Mouse (Mus musculus) kidney, postnatal 14 days (tissue): ENCODE data around the gene BC048562.

Source experiments
- DNase-seq: peaks from one replicate; pipeline ENCODE4 v3.0.0; 2022; ENCODE audit warnings: mixed read lengths

The BC048562 gene

DNA sequence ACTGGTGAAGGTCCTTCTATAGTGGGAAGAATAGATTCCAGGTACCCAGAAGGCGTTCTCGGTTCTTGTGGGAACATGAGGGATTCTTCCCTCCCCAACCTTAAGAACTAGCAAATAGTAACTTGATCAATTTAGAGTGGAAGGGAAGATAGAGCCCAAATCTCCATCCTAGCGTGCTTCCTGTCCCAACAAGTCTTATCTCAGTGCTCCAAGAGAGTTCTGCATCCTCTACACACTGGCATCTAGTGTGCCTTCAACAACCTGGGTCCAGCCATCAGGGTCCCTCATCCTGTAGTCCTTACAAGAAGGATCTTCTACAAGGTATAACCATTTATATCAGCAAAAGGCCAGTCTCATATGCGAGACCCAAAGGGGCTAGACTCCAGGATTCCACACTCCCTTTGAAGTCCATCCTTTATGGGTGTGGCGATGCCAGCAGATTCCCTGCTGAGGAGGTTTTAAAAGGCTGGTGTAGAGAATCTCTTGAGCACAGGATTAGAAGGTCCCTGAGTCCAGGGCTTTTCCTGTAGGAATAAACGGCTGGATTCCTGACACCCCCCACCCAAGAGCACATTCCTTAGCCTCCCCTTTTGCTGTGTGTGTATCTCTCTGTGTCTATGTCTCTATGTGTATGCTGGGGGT, 15.4 kb downstream of the BC048562 start:
- no peak for DNase-seq

DNA sequence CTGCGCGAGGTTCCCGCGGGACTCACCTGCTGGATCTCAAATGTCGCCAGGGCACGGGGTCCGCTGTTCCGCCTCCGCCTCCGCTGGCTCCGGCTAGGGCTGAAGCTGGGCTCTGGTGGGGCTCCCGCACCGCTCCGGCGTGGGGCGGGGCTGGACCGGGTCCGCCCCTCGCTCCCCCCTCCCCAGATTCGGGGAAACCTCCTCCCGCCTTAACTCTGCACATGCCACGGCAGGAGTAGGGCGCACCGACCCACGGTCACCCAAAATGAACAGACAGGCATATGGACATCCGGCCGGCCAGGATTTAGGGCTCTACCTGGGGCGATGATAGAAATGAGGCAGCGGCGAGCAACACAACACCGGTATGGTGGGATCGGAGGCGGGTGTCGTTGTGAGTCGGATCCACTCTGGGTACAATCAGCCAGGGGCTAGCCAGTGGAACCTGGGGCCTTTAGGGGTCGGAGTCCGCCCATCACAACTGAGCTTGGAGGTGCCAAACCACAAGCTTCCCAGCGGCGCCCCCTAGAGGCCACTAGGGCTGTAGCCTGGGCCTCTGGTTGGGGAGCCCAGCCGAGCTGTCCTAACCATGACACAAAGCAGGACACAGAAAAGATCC, 16.1 kb downstream of the BC048562 start:
- DNase-seq, result peak; percentile 90

DNA sequence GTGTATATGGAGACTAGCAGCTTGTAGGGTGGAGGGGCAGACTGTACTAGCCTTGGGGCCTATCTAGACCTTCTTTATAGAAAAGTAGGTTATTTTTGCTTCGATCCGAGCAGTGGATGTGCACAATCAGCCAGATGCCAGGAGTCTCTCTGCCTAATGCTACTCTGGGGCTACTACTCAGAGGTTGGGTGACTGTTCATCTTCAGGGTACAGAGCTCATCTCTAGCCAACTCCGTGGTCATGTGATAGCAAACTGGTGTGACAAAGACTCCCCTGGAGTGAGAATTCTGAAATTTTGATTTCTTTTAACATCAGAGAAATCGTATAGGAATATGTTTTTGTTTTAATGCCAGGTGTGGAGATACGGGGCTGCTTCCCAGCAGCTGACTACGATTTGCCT, 16.6 kb downstream of the BC048562 start:
- no peak for DNase-seq

DNA sequence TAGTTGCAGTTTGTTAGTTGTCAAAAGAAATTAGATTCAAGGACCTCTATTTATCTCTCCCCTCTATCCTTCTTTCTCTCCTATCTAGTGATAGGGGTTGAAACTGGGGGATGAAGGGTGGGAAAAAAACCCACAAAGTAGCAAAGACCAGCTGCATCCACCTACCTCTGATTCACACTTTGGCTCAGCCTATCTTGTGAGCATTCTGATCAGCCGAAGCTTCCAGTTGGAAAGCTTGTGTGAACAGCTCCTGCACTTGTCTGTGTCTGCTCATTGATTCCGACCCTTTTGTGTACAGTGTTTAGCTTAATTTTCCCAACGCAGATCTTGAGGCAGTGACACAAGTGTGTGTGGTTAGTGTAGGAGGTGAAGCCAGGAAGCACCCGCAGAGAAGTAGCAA, 17.2 kb downstream of the BC048562 start:
- no peak for DNase-seq

DNA sequence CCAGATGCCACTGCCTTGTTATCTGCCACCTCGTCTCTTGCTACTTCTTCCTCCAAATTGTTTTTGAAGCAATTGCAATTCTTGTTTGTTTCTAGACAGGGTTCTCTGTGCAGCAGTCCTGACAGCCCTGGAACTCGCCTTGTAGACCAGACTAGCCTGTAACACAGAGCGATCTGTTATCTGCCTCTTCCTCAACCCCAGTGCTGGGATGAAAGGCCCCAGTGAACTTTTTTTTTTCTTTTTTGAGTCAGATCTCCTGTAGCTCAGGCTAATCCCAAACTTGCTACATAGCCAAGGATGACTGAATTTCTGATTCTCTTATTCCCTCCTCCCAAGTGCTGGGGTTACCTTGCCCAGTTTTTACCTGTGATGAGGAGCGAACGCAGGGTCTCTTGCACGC, 18.1 kb downstream of the BC048562 start:
- no peak for DNase-seq

DNA sequence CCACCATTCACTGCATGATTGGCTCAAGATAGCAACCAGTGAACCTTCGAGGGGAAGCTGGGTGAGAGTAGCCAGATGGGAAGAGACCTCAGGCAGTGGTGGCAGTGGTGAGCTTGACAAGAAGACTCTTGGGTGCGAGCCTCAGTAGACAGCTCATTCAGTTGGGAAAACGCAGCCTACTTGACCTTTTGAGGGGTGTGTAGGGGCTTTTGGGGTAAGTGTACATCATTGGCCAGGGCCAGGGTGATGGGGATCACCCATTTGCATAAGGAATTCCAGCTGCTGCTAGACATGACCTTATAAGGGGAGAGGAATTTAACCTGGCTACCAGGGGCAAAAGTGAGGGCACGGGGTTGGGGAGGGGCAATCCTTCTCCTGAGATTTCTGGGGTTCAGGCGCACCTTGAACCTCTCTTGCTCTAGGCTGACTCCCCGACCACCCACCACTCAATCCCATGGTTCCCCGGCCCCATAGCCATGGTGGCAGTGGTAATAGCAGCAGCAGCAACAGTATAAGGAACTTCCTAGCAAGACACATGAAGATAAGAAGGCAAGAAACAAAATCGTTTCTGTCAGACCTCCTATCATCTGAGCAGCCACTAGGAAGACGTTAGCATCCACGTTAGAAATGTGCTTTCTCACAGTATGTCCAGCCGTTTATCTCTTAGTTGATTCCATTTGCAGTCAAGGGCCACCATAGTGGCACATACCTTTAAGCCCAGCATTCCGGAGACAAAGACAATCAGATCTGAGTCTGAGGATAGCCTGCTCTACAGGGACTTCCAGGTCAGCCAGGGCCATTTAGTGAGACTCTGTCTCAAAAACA, 19.7 kb downstream of the BC048562 start:
- DNase-seq, result no peak

DNA sequence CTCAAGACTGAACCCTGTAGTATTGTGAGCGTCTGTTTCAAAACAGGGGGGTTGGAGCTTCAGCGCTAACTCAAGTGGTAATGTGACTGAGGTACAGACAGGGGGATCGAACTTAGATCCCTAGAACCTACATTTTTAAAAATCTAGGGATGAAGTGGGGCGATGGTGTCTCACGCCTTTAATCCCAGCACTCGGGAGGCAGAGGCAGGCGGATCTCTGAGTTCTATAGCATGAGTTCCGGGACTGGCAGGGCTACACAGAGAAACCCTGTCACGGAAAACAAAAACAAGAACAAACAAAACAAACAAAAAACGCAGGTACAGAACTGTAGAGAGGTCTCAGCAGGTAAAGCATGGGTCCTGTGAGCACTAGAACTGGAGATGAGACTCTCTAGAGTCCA, 20.7 kb downstream of the BC048562 start:
- DNase-seq, result no peak

DNA sequence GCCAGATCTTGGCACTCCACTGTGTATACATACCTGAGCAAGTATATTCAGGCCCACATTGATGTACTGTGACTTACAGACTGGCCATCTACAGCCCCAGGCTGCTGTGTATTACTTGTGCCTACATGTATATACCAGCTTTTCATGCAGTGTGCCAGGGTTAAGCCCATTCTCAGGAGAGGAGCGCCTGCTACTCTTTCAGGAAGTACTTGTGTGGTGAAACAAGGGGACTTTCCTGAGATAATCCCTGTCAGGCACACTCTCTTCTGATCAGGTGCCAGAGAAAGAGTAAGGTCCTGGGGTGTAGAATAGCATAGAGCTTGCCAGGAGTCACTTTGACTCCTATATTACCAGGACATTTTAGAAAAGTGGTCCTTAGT, 23.6 kb downstream of the BC048562 start:
- DNase-seq, result no peak

DNA sequence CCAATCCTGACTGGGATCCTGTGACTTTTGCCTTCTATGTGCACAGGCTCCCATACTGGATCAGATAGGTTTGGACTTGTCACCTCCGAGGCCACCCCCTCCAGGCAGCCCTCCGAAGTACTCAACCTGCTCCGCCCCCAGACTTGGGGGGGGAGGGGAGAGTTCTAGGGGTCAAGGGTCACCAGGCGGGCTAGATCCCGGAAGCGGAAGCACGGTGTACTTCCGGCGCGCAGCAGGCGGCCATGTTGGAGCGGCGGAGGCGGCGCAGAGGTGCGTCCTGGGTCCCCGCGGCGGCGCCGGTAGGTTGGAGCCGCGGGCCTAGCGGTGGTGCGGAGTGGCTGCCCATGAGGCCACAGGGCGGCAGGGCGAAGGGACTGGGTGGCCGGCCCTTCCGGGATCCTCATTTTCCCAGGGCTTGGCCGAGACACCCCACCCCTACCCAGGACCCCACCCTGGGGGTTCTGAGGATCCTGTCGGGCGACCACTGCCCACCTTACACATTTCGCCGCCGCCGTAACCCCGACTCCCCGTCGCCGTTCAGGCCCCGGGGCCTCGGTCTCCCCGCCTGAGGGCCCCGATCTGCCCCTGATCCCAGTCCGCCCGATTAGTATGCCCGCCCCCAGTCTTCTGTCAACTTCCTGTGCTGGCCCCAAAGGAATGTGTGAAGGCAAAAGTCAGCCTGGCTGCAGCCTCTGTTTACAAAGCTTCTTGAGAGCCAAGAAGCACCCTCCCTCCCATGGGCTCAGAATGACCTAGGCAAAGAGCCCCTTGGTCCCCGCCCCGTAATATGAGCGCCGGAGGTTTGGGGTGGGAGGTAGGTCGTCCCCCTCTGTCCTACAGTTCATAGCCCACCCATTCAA, 24.3 kb downstream of the BC048562 start, which contains the start of gene Ccdc71:
Gene Ccdc71 (plus strand): TSS at position 209 of the 860 bp plus-strand sequence.
- peak; percentile 90 for DNase-seq

DNA sequence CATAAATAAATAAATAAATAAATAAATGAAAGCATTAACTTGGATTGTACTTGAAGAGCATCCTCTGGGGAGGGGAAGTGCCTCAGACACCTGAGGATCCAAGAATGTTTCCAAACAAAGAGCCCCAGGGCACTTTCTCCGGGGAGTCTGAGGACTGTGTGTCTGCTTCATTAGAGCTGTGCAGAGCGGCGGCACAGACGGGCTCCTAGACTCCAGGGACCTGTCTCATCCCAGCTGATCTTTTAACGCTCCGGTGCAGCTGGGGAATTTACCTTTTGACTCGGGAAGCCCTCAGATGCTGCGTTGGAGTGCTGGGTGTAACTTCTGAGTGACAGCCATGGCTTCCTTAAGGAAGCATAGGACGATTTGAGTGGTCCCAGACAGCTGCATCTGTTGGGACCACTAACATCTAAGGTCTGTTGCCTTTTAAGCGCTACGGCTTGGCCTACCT, 24.9 kb downstream of the BC048562 start, which contains the start of gene Klhdc8b:
Gene Klhdc8b (minus strand): TSS at position 401 of the 451 bp plus-strand sequence.
- peak; percentile 48 for DNase-seq

DNA sequence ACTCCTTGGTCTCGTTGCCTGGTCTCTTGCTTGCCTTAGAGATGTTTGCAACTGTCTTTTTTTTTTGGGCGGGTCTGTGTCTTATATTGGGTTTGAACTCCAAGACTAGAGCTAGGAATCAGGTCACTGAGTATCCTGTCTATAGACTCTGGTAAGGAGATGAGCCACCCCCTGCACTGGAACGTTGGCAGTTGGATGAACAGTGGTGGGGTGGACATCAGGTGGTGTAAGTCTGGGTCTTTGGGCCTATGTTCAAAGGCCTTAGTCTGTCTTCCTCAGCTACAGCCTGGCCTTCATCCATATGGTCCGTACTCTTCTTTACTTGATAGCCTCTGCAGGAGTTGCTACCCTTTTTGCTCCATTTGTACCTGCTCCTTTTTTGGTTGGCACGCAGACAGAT, 25.4 kb downstream of the BC048562 start:
- no peak for DNase-seq

DNA sequence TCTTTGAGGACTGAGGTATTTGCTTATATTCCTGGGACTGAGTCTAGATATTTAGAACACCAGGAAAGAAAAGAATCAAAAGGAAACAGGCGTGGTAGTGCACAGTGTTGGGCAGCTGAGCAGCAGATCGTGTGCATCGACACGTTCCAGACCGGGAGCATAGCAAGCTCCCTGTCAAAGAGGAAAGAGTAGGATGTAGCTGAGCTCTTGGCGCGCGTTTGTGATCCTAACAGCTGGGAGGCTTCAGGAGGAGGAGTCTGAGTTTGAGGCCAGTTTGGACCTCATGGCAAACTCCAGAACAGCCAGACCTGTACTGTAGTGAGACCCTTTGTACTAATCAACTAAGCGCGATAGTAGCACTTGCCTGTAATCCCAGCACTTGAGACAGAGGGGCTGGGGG, 25.9 kb downstream of the BC048562 start:
- DNase-seq, result peak; percentile 46

DNA sequence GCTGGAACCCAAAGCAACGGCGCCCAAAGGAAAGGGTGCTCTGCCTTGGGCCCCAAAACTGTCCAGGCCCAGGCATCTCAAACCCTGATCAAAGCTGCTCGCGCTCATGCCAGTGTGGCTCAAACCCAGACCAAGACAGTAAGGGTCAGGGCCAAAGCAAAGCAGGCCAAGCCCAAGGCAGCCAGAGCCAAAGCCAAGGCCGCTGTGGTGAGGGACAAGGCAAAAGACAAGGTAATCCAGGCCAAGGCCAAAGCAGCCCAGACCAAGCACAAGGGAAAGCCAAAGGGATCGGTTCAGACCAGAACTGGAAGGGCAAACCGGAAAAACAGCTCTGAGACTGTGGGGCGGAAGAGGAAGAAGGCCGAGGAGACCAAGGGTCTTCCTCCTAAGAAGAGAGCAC, 27.4 kb downstream of the BC048562 start:
- no peak for DNase-seq

DNA sequence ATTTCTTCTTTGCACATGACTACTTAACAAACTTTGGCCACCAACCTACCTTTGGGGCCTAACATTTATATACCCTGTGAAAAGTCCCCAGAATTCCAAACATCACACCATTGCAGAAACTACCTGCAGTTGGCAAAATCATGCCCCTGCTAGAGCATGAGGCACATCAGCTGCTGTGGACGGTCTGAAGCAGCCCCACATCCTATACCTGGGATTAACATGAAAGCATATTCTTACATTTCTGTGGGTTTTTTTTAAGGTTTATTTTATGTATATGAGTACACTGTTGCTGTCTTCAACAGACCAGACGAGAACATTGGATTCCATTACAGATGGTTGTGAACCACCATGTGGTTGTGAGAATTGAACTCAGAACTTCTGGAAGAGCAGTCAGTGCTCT, 29.9 kb downstream of the BC048562 start:
- DNase-seq, result no peak

DNA sequence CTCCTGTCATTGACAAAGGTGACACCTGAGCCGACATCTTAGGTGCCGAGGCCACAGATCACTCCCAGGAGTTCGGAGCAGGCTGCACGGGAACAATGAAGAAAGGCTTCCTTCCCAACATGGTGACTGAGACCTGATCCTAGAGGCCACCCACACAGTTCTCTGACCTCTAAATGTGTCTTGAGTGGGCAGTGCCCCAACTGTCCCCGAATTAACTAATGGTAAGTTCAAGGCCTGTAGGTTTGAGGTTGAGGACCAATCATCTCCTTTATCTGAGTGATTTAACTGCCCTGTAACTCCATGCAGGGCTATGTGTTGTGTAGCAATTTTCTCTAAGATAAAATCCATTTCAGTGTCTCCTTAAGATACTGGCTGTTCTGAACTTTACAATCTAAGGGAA, 33.1 kb downstream of the BC048562 start:
- no peak for DNase-seq

DNA sequence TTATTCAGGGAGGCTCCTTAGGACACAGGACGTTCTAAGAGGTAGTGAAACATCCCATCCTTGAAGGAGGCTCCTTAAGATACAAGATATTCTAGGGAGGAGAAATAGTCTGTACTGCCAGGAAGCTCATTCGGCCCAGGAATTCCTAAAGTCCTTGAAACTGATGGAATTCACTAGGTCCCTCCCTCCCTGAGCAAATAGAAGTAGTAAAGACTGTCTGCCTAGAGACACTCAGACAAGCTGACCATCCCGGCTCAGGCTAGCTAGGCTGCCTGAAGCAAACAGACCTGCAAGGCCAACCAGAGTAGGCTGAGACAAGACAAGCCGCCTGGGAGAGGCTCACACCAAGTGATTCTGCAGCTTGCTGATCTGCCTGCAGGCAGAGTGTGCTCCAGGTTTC, 33.6 kb downstream of the BC048562 start:
- DNase-seq, result no peak

DNA sequence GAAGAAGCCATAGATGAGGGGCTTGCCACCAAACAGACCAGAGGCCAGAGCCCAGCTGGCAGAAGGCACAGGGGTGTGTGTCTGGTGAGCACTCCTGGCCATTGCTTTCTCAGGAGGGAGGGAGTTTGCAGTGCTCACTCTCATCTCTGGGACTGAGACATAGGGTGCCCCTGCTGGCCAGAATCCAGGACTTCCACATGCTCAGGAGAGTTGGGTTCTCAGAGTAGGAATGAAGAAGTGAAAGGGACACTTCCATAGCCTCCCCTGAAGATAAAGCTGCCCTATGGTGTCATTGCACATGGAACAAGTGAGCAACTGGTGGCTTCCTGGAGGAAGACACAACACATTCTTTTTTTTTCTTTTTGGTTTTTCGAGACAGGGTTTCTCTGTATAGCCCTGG, 38.2 kb downstream of the BC048562 start:
- no peak for DNase-seq

DNA sequence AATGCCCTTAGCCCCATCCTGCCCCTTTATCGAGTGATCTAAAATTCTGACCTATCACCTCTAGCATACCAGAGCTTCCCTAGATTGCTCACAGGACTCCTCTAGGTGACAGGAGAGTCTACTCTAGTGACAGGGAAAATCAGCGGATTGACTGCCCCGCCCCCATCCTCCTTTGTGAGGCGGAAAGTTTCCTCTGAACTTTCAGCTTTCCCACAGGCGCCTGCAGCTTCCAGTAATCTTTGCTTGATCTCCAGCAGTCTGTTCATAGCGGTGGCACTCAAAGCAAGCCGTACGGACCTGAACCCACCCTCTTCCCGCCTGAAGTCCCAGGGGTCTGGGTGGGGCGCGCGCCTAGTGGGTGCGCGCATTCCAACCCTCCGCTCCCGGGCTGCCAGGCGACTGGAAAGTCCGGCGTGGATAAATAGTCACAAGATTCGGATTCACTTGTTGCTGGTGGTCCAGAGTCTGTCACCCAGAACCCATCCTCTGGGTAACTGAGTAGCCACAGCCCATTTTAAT, 42.4 kb downstream of the BC048562 start:
- DNase-seq, result peak; percentile 91

DNA sequence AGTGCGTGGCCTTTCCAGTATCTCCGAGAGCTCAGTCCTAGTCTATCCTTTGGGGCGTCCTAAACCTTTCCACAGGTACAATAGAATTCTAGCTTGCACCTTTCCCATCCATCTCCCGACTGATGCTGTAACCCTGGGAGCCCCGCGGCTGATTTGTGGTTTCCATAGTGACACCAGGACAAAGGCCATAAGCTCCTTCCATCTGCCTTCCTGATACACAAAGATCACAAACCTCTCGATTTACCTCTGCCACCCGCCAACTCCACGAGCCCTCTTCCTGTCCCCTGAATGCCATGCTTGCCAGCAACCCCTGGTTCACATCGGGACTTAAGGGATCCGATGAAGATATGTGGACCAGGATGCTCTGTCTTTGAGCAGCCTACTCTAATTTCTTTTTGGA, 43.0 kb downstream of the BC048562 start:
- DNase-seq, result no peak

DNA sequence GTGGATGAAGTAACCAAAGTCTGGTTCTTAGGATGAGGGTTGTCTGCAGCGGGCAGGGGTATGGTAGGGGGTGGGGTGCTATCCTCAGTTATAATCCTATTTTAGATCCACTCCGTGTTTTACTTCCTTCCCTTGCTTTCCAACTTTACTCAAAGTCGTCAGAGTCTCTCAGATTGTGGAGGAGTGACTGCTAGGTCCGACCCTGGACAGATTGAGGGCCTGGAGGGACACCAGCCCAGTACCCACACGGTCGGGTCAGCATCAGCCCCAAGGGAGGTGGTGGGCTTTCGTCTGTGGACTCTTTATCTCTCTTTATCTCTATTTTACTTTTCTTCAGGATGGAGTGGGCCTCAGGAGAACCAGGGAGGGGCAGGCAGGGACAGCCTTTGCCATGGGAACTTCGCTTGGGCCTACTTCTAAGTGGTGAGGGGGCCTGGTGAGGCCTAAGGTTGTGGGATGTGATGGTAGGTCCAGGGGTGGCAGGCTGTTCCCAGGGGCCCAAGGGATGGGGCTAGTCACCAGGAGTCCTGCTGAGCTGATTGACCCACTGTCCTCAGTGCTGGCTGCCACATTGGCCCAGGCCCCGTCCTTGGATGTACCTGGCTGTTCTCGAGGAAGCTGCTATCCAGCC, 43.6 kb downstream of the BC048562 start, which contains the start of gene Lamb2:
Gene Lamb2 (plus strand): TSS at position 16 of the 631 bp plus-strand sequence.
- DNase-seq, result peak; percentile 71

DNA sequence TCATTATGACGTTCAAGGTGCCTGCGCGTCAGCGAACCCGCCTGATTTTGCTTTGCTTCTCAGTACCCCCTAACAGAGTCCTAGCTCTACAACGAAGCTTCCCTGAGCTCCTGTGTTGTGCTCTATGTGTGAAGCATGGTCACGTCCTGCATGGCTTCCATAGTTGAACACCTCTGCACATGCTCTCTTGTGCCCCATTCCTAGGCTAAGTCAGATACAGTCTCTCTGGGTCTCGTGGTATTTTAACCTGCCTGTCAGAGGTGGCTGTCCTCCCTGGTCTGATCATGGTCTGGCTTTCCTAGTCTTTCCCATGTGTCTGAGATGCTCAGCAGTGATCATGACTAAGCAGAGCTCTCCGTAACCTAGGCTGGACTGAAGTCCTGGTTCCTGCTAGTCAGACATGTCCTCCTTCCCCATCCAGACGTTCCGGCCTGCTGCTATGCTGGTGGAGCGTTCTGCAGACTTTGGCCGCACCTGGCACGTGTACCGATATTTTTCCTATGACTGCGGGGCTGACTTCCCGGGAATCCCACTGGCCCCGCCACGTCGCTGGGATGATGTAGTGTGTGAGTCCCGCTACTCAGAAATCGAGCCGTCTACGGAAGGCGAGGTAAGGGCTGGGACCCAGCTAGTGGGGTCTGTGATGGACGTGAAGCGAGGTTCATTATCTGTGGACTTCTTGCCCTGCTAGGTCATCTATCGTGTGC, 44.7 kb downstream of the BC048562 start:
- no peak for DNase-seq
